Mouse (Mus musculus) cerebellum, adult 2 months (tissue): ENCODE data around the gene Klhdc1.

ENCODE experiments used
- CTCF ChIP-seq: fragments of 200-500 bp; IDR thresholded peaks from 2 replicates; pipeline ENCODE4 v1.5.1; 2011; ENCODE audit warnings: low read depth, mild to moderate bottlenecking, control low read depth, low read length, moderate library complexity, borderline replicate concordance; ENCODE audit not compliant: insufficient read depth
- POLR2A ChIP-seq: fragments of 200-500 bp; IDR thresholded peaks from 2 replicates; pipeline ENCODE4 v1.6.1; 2011; ENCODE audit warnings: low read length, control low read depth, borderline replicate concordance; ENCODE audit not compliant: insufficient read depth

GRCm38 (mm10) chr12:69240876-69241275, at the start of gene Klhdc1:
- TF ChIP-seq CTCF = no peak
- no peak for TF ChIP-seq POLR2A
